Mouse (Mus musculus) olfactory bulb, adult 2 months (tissue): ENCODE data around the gene Wls. TPM values are rescaled to one million over a fixed set of nuclear protein-coding genes. Genes with fewer than 3 reads are reported as not detected.
A peak's percentile ranks its signal among the peaks of the same experiment; 100 is the strongest.

ENCODE experiments used
- H3K27ac ChIP-seq: fragments of 200-500 bp; 2 replicates; pipeline ENCODE4 v1.5.1; 2012; ENCODE audit warnings: low read depth, low read length; ENCODE audit not compliant: insufficient read depth
- H3K4me1 ChIP-seq: fragments of 200-500 bp; 2 replicates; pipeline ENCODE4 v1.6.1; 2012; ENCODE audit warnings: low read length; ENCODE audit not compliant: control insufficient read depth, insufficient read depth
- H3K4me3 ChIP-seq: fragments of 200-500 bp; 2 replicates; pipeline ENCODE4 v1.5.1; 2012; ENCODE audit warnings: mild to moderate bottlenecking, low read depth, low read length, moderate library complexity; ENCODE audit not compliant: insufficient read depth
- CTCF ChIP-seq: fragments of 200-500 bp; IDR thresholded peaks from 2 replicates; pipeline ENCODE4 v1.5.1; 2012; ENCODE audit warnings: low read depth, mild to moderate bottlenecking, low read length, moderate library complexity; ENCODE audit not compliant: insufficient read depth
- POLR2A ChIP-seq: fragments of 200-500 bp; IDR thresholded peaks from 2 replicates; pipeline ENCODE4 v1.6.1; 2012; ENCODE audit warnings: mild to moderate bottlenecking, low read depth, low read length, moderate library complexity; ENCODE audit not compliant: insufficient read depth
- WGBS: fragments of 180-500 bp; shearing (Covaris S2); methylation state at CpG from one replicate; pipeline ENCODE4 v1.1.7; 2018; 5-methylcytosine and 5-hydroxymethylcytosine counted together
- polyA plus RNA-seq: library from polyadenylated mRNA; stranded (reverse); fragments of >200 nt; gene quantifications from 2 replicates; pipeline ENCODE4 v1.2.4, GENCODE M21; 2012; ENCODE audit warnings: low replicate concordance; ENCODE audit not compliant: missing spikeins, insufficient read depth, insufficient read length

Gene Wls
- not detected in 2 replicates for polyA plus RNA-seq

DNA sequence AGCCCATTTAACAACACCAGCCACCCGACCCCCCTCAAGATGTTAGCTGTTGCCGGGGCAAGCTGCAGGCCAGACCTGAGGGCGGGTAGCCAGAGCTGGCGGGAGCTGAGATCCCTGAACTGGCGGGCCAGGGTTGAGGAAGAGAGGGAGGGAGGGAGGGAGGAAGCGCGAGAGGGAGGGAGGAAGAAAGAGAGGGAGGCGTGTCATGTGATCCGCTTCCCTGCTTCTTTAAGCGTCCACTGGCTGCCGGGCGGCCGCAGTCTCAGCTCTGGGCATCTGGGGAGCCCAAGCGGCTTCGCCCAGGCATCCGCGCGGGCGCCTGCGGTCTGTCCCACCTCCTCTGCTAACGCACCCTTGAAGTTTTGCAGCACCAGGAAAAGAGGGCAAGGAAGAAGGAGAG, at the start of gene Wls:
Gene Wls, plus strand, starts transcription at position 192 of the 400 bp plus-strand sequence.
- under 1% methylated on average over 20 of the region's 21 CpGs for WGBS
- H3K4me1 ChIP-seq: peaks cover 2% of the 10 kb centered on the region; the same call in 1 of the 2 replicates
- peak within 1 kb of the TSS; percentile 78 for H3K4me3 ChIP-seq
- TF ChIP-seq CTCF: no peak
- TF ChIP-seq POLR2A: peak; percentile 70
- H3K27ac ChIP-seq: peak within 1 kb of the TSS; percentile 92

DNA sequence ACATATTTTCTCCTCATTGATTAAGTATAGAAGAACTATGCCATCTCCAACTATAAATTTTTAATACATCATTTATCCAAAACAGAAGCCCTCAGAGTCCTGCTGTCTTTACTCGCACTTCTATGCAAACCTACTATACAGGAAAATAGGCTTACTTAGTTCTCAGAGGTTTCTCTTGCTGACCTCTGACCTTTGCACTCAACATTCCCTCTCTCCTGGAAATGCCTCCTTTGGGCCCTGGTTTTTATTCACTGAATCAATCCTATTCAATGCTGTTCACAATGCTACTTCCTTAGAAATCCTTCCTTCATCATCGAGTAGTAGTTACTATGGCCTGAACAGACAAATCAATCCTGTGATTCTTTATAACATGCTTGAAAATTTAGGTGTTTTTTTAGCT, 49.7 kb upstream of the Wls start:
- H3K27ac ChIP-seq: no peak overlapping the region
- WGBS: 61% methylated on average over 2 of the region's 2 CpGs
- TF ChIP-seq CTCF: no peak
- no peak for TF ChIP-seq POLR2A
- H3K4me3 ChIP-seq: no peak overlapping the region
- H3K4me1 ChIP-seq: no peaks in the 10 kb centered on the region

DNA sequence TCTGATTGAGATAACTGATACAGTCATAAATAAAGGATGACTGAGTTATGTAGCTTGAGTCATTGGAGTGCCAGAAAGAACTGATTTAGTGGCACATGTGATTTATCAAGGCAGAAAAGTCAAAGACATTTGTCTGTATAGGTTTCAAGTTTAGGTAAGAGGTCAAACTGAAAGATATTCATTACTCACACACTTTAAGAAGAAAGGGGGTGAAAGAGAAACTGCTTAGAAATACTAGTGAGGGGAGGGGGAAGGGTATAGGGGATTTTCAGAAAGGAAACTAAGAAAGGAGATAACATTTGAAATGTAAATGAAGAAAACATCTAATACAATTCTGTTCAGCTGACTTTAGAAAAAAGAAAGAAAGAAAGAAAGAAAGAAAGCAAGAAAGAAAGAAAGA, 7.9 kb upstream of the Wls start:
- Histone ChIP-seq H3K4me3 (no peak overlapping the region), H3K27ac (no peak overlapping the region), H3K4me1 (no peaks in the 10 kb centered on the region)
- TF ChIP-seq POLR2A (no peak), CTCF (no peak)

DNA sequence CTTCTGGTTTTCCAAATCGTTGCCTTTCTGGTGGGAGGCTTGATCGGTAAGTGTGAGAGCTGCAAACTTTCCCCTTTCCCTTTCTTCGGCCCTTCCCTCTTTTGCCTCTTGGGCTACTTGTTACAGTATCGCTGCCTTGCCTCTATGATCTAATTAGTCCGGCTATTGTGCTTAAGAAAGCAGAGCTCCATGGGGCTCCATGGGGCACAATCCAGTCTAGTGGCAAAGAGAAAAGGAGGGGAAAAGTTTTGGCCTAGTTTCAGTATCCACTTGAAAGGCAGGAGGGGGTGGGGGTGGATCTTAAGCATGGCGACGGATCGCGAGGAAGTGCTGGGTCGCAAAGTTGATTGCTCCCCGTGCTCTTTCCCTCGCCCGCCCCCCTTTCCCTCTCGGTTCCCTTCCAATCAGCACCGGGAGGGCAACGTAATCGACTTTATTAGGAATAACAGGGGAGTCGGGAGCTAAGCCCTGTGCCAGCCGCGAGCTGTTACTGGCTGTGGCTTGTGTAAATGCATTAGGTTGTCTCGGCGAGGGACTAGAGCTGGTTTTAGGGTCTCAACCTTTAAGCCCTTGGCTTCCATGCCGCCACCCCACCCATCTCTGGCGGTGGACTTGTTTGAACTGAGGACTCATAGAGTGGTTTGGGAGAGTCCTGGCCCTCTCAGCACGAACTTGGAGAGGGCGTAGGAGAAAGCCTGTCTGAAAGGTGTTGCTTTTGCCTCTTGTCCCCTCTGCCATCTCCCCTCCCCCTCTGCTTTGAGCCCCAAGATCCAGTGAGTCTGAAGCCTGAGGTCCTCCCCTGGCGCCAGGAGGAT, 737 bp downstream of the Wls start:
- Histone ChIP-seq H3K27ac (peak overlapping the region; percentile 92), H3K4me1 (peaks cover 2% of the 10 kb centered on the region; the same call in 1 of the 2 replicates), H3K4me3 (peak overlapping the region; percentile 78)
- TF ChIP-seq CTCF (no peak), POLR2A (no peak)
- 1% methylated on average over 27 of the region's 27 CpGs for WGBS

DNA sequence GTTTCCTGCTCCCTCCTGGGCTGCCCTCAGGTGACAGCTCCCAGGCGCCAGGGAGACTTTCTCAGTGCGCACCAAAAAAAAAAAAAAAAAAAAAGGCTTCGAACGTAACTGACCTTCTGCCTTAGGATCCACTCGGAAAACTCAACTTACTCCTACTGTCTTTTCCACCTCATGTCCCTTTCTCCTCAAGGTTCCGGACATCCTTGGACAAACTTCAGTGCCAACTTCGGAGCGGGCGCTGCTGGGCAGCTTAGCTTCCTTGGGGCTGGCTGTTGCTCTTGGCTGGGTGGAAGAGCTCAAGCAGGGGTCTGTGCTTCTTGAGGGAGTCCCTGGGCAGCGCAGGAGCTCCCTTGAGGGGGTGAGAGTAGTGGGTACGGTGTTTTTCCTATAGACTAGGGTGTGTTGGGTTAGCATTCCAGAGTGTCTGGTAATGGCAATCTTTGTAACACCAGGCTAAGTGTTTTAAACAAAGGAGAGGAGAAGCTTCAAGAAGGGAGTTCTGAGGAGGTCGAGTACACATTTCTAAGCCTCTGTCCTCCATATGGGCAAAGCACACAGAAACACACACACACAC, 1.4 kb downstream of the Wls start:
- peaks cover 2% of the 10 kb centered on the region; the same call in 1 of the 2 replicates for H3K4me1 ChIP-seq
- 2% methylated on average over 12 of the region's 12 CpGs for WGBS
- TF ChIP-seq POLR2A (no peak), CTCF (no peak)
- peak overlapping the region; percentile 92 for H3K27ac ChIP-seq
- peak overlapping the region; percentile 78 for H3K4me3 ChIP-seq

DNA sequence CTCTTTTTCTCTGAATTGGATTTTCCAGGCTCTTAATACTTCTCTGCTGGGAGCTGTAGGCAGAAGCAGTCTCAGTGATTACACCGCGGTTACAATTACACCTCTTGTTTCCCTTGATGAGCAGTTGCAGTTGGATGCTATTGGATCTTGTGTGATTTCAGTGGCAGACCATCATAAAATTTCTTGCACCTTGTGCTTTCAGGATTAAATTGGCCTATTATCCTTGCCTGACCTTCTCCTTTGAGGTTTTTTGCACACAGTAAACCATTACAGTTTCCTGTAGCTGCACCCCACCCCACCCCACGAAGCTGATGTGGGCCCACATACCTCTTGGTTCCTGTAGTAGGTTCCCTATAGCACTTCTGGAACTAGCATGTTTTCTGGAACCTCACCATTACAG, 2.0 kb downstream of the Wls start:
- TF ChIP-seq POLR2A (no peak), CTCF (no peak)
- Histone ChIP-seq H3K27ac (peak overlapping the region; percentile 92), H3K4me1 (peaks cover 2% of the 10 kb centered on the region; the same call in 1 of the 2 replicates), H3K4me3 (peak overlapping the region; percentile 78)
- 12% methylated on average over 3 of the region's 3 CpGs for WGBS

DNA sequence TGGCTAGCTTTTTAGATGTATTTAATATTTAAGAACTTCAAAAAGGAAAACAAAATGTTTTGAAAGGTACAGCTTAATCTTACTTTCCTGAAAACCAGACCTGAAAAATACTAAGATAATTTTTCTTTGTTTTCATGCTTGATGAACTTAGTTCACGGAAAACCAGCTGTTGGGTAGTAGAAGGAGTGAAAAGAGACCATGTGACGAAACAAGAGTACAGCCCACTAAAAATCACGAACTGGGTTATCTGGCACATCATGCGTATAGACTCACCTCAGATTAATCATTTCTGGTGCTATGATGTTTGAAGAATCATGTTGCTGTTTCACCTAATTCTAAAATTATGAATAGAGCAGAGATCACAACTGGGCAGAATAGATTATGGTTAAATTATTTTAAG, 3.7 kb downstream of the Wls start:
- 58% methylated on average over 4 of the region's 4 CpGs for WGBS
- Histone ChIP-seq H3K4me1 (peaks cover 2% of the 10 kb centered on the region; the same call in 1 of the 2 replicates), H3K4me3 (no peak overlapping the region), H3K27ac (no peak overlapping the region)
- TF ChIP-seq CTCF (no peak), POLR2A (no peak)

DNA sequence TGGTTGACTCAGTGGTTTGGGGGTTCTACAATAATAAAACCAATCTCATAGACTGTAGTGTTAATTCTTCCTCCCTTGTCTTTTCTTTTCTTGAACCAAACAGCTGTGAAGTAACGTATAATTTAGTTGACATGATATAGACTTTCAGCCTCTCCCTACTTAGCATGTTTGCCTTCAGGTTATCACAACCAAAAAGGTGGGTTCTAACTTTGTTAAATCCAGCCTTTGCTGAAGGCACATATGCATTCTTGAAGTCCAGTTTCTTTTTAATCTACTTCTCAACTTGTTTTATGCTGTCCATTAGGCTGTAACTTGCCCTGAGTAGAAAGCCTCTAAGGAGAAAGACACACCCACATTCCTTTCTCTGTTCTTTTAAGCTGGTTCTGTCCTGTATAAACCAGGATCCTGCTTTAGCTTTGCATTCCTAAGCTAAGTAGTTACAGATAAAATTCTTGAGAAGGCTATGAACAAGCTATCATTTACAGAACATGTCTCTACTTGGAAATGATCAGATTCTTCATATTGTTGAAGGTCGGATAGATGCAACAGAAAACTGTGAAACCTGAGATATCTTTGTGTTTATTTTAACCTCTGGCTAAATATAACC, 8.0 kb downstream of the Wls start:
- Histone ChIP-seq H3K27ac (no peak overlapping the region), H3K4me3 (no peak overlapping the region), H3K4me1 (peaks cover 2% of the 10 kb centered on the region; the same call in 1 of the 2 replicates)
- TF ChIP-seq POLR2A (no peak), CTCF (no peak)
- WGBS: 53% methylated on average over 2 of the region's 2 CpGs

DNA sequence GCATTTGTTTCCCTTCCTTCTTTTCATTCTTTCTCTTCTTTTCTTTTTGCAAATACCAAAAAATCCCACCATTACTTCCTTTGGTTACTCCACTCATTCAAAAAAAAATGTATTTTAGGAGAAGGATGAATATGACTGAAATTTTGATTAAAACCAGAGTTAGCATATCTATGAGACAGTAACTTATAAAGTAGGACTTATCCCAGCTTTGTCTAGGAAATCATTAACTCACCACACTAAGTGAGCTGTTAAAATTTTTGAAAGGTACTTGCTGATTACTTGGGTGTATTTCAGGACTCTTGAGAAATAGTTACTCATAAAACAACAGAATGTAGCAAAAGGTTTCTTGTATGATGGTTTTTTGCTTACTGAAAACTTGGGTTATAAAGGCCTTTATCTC, 8.7 kb downstream of the Wls start:
- Histone ChIP-seq H3K4me1 (peaks cover 2% of the 10 kb centered on the region; the same call in 1 of the 2 replicates), H3K4me3 (no peak overlapping the region), H3K27ac (no peak overlapping the region)
- TF ChIP-seq CTCF: no peak
- TF ChIP-seq POLR2A: no peak
